Mouse (Mus musculus) ZHBTc4 (cell line): Measurements from ENCODE around the gene Polr1a.

Source experiments
- DNase-seq: peaks from one replicate; pipeline ENCODE4 v3.0.0-alpha.2; 2011; ENCODE audit warnings: low read depth, low spot score

Gene Polr1a

GRCm38 (mm10) chr6:71949721-71950120, 40.9 kb downstream of the Polr1a start:
- no peak for DNase-seq

GRCm38 (mm10) chr6:71950592-71950991, 41.7 kb downstream of the Polr1a start:
- DNase-seq = no peak

DNA sequence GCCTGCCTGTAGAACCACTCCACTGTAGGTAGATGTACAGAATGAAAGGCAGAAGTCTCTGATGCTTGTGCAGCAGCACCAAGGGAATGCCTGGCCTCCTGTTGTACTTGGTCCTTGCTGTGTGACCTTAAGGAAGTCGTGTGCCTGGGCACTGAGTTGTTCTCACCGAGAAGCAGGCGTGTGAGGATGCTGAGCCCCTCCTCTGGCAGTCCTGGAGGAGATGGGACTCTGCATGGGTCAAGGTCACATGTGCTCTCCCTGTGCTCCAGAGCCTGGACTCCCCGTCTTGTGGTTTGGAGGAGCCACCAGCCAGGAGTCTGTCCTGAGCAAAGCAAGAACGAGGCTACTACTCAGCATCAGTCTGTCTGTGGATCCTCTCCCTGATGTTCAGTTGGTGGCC, 42.3 kb downstream of the Polr1a start:
- no peak for DNase-seq

DNA sequence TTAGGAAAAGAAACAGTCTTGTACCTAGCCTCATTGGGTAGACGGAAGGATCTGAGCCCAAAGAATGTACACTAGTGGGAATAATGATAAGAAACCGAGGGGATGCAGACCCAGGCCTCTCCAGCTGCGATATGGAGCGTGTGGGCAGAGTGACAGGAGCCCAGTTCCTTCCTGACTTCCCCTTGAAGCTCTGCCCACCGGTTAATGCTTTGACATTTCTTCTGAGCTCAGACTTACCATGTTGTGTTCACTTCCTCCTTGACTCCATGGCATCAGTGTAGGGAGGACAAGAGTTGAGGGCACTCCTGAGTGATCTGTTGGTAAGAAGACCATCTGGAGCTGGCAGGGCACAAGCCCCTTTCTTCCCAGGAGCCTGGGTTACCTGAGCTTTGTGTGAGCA, 53.3 kb downstream of the Polr1a start:
- no peak for DNase-seq

GRCm38 (mm10) chr6:71962706-71963105, 53.9 kb downstream of the Polr1a start:
- DNase-seq = no peak

GRCm38 (mm10) chr6:71963561-71963960, 54.7 kb downstream of the Polr1a start:
- no peak for DNase-seq

DNA sequence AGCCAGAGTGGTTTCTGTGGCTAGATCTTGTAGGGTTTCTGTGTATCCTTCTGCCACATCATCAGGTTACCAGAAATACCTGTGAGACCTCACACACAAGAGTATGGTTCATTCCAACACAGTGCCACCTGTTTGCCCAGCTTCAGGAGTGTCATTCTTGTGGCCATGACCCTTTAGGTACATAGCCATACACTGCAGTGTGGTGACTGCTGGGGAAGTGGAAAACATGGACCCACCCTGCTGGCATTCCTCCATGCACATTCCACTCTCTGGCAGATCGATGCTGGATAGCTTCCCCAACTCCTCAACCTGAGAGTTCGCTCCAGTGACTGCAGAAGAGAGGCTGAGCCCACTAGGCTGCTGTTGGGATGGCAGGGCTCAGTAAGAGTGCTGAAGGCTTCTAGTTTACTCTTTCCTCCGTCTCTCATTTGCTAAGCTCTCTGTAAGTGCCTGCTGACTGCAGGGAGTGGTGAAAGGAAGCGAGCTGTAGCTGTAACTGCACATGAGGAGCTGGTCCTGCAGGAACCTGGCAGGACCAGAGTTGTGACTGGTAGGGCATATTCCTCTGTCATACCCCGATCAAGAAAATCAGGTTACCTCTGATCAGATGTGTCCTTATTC, 57.9 kb downstream of the Polr1a start:
- DNase-seq = no peak

- DNase-seq = no peak
These were observed 59.0 kb downstream of the Polr1a start for GRCm38 (mm10) chr6:71967847-71968246.

DNA sequence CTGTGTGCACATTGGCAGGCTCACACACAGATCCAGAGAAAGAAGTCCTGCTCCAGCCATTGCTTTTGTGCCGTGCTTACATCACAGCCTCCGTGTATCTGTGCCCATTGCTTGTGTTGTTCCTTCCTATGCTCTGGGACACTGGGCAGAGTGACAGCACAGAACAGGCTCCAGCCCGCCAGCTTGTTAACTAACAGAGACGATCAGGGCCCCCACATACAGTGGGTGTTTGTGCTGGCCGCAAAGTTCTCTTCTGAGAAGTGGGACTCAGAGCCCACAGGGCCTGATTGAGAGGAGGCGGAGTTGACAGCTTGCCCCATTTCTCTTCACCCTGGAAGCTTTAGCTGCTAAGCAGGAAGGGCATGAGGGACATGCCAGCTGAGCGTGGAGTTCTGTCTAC, 60.6 kb downstream of the Polr1a start:
- DNase-seq = no peak

GRCm38 (mm10) chr6:71970154-71970553, 61.3 kb downstream of the Polr1a start:
- no peak for DNase-seq

- DNase-seq = no peak
These were observed 67.7 kb downstream of the Polr1a start for GRCm38 (mm10) chr6:71976592-71976991.

DNA sequence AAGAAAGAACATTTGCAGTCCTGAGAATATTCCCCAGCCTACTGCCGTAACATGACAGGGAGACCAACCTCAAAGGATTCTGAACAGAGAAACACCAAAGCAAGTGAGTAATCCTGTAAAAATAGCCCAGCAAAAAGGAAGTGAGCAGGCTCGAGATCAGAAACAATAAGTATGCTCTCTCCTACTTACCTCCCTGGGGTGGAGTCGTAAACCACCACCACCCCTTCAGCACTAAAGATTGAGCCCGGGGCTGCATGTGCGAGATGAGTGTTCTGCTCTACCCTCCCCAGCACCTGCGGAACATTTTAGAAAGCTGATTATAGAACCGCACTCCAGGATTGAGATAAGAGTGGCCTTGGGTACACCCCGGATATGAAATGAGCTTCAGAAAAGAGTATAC, 71.3 kb downstream of the Polr1a start:
- DNase-seq = no peak

DNA sequence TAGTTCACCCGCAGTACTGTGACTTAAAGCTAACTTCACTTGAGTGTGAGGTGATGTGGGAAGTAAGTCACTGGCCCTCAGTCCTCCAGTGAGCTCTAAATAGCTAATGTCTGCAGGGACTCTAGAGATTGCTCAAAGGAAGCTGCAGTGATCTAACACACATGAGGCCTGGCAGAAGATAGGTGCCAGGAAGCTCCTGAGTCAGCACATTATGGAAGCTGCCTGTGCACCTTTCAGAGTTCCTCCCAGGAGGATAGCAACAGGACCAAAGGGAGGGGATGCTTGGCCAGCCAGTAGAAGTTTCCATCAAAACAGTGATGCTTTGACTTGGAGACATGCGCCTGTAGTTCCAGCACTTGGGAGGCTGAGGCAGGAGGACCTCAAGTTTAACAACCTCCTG, 71.7 kb downstream of the Polr1a start:
- no peak for DNase-seq

- no peak for DNase-seq
These were observed 72.6 kb downstream of the Polr1a start for GRCm38 (mm10) chr6:71981450-71981849.

- DNase-seq = no peak
These were observed 77.1 kb downstream of the Polr1a start for GRCm38 (mm10) chr6:71985984-71986383.

DNA sequence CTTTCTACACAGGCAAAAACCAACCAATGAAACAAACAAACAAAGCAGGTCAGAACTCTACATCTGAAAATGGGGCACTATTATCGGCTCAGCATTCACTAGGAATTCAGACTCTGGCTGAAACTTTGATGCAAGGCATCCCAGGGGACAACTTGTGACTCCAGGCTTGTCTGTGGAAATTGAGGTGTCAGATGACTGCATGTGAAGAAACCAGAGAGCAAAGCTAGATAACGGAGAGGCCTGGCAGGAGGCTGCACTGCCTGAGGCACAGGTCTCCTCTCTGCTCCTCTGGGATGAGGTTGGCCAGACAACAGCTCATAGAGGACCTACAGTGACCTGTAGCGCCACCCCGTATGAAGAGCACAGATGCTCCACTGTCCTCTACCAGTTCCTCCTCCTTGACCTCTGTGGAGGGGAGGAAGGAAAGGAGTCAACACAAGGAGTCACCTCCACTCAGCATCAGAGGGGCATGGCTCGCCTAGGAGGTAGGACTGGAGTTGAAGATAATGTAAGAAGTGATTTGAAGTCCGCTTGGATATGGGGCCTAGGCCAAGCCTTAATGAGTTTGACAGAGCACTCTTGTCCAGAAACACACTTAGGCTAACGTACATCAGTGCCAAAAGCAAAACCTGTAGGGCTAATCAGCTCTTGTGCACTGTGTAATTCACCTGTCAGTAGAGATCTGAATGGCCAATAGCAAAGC, 78.8 kb downstream of the Polr1a start:
- no peak for DNase-seq

GRCm38 (mm10) chr6:71989647-71990351, 80.9 kb downstream of the Polr1a start:
- no peak for DNase-seq

- DNase-seq = no peak
These were observed 81.6 kb downstream of the Polr1a start for GRCm38 (mm10) chr6:71990371-71990837.

GRCm38 (mm10) chr6:71991190-71991932, 82.5 kb downstream of the Polr1a start:
- DNase-seq = no peak

GRCm38 (mm10) chr6:71991933-71992325, 83.1 kb downstream of the Polr1a start:
- no peak for DNase-seq

DNA sequence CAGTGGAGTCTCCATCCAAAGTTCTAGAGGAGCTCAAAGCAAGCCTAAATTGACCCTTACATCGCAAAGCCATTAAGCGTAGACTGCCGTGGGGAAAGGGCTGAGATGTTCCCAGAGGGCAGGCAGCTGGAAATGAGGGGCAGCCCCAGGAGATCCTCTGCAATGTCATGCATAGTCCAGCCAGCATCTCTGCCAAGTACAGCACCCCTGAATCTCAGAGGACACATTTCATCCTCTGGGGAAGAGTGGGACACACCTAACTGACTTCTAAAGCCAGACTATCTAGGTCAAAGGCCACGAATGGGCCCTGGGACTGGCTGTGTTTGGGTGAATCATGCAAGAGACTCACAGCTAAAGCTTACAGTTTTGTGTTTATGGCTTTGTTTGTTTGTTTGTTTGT, 85.2 kb downstream of the Polr1a start:
- DNase-seq = no peak

- DNase-seq = no peak
These were observed 86.2 kb downstream of the Polr1a start for GRCm38 (mm10) chr6:71995081-71995480.
